In genomic region chr16:95151914-95152313, GRCm38 (mm10) we compare ENCODE assay signal across 26 mouse cellular contexts.
"Had no signal": no experiment of that assay in that cellular context is flagged by ENCODE, and none has a peak within 500 bp of the region (broad histone marks: within the 10 kb centered on the region; RNA-seq: fewer than 3 reads in every experiment).

No protein-coding gene starts in this region.

- ATAC-seq: hindbrain, postnatal 0 days; intestine, embryonic 16.5 days had no signal

- H3K36me3 ChIP-seq: heart, embryonic 10.5 days; heart, embryonic 12.5 days; hindbrain, embryonic 10.5 days; hindbrain, embryonic 12.5 days; kidney, embryonic 15.5 days; limb, embryonic 10.5 days; limb, embryonic 12.5 days; liver, embryonic 13.5 days; liver, embryonic 15.5 days had no signal

- H3K9ac ChIP-seq: heart, embryonic 12.5 days; hindbrain, embryonic 12.5 days; hindbrain, embryonic 14.5 days; kidney, embryonic 15.5 days; limb, embryonic 12.5 days; liver, embryonic 13.5 days; liver, embryonic 15.5 days had no signal

- H3K27me3 ChIP-seq: heart, embryonic 12.5 days; hindbrain, embryonic 12.5 days; kidney, embryonic 15.5 days; limb, embryonic 12.5 days; liver, embryonic 13.5 days; liver, embryonic 15.5 days had no signal

- H3K9me3 ChIP-seq: heart, embryonic 10.5 days; heart, embryonic 12.5 days; hindbrain, embryonic 10.5 days; hindbrain, embryonic 12.5 days; kidney, embryonic 15.5 days; limb, embryonic 10.5 days; limb, embryonic 12.5 days; liver, embryonic 13.5 days; liver, embryonic 15.5 days had no signal

- H3K4me2 ChIP-seq: heart, embryonic 12.5 days; hindbrain, embryonic 12.5 days; hindbrain, embryonic 14.5 days; kidney, embryonic 15.5 days; limb, embryonic 12.5 days; liver, embryonic 11.5 days; liver, embryonic 13.5 days; liver, embryonic 15.5 days had no signal

- H3K4me1 ChIP-seq: heart, embryonic 10.5 days; hindbrain, embryonic 12.5 days; kidney, embryonic 15.5 days; limb, embryonic 10.5 days; limb, embryonic 12.5 days; liver, embryonic 13.5 days; liver, embryonic 15.5 days had no signal

- DNase-seq: gastrocnemius, postnatal 14 days; gastrocnemius, postnatal 36 days; heart, adult 11 months; heart, postnatal 10 days; heart, postnatal 4 days; kidney, adult 11 months; kidney, adult 9 months; kidney, postnatal 14 days; kidney, postnatal 36 days; layer of hippocampus, adult 9-11 months; layer of hippocampus, postnatal 36 days; liver; liver, embryonic 13.5 days had no signal

- H3K4me3 ChIP-seq: heart, embryonic 10.5 days; heart, embryonic 12.5 days; hindbrain, embryonic 10.5 days; hindbrain, embryonic 12.5 days; kidney, embryonic 15.5 days; limb, embryonic 10.5 days; limb, embryonic 12.5 days; liver, embryonic 13.5 days; liver, embryonic 15.5 days had no signal

- H3K27ac ChIP-seq: heart, embryonic 10.5 days; hindbrain, embryonic 10.5 days; hindbrain, embryonic 12.5 days; hindbrain, embryonic 14.5 days; hindbrain, postnatal 0 days; kidney, embryonic 15.5 days; kidney, postnatal 0 days; limb, embryonic 10.5 days; limb, embryonic 12.5 days; liver, embryonic 13.5 days; liver, embryonic 15.5 days had no signal
